Mouse (Mus musculus): ENCODE measurements around the gene Gm20824.
"Not testable (repeated sequence)": the region's sequence is repeated elsewhere in the genome, so short reads cannot be mapped to it uniquely, and the experiment has no call there.

Gm20824 gene

DNA sequence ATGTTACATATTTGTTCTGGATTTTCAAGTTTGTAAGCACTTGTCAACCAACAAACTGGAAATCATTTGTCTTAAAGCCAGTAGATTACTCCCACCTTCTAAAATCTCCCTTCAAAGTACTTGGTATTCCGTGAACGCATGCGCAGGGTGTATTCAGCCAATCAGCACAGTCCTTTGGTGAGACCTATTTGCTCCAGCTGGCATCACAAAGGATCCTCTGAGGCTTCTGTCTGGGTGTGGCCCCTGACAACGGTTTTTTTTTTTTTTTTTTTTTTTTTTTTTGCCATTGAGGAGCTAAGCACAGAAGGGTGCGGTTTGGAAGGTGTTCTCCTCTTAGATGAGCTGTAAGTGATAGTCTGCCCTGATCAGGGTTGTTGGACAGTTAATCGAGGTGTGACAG lies at the start of gene Gm20824:
Gm20824 (plus strand) TSS at position 301 of the 400 bp plus-strand sequence.
- DNase-seq (ENCODE audit: low spot score in 2 of 2) = not testable (repeated sequence)
